Mouse (Mus musculus) c-Kit-positive CD71-positive TER-119-negative erythroid progenitor cells, embryonic 14.5 days (primary cell): ENCODE results near the gene Ipo8.

ENCODE experiments used
- DNase-seq: peaks from one replicate; pipeline ENCODE4 v3.0.0-alpha.2; 2013; ENCODE audit warnings: low read depth

Gene Ipo8

GRCm38 (mm10) chr6:148756535-148756934, 74.7 kb downstream of the Ipo8 start:
- DNase-seq, result no peak

- DNase-seq, result no peak
Observed at GRCm38 (mm10) chr6:148751400-148751799, 79.9 kb downstream of the Ipo8 start.

GRCm38 (mm10) chr6:148750183-148750582, 81.1 kb downstream of the Ipo8 start:
- DNase-seq, result no peak

- no peak for DNase-seq
Observed at GRCm38 (mm10) chr6:148740521-148741226, 90.6 kb downstream of the Ipo8 start.

- DNase-seq, result no peak
Observed at GRCm38 (mm10) chr6:148736390-148736789, 94.9 kb downstream of the Ipo8 start.

GRCm38 (mm10) chr6:148734012-148734411, 97.3 kb downstream of the Ipo8 start:
- no peak for DNase-seq

GRCm38 (mm10) chr6:148732920-148733319, 98.3 kb downstream of the Ipo8 start:
- DNase-seq, result no peak

- no peak for DNase-seq
Observed at GRCm38 (mm10) chr6:148728571-148728970, 102.7 kb downstream of the Ipo8 start.

- no peak for DNase-seq
Observed at GRCm38 (mm10) chr6:148727871-148728524, 103.3 kb downstream of the Ipo8 start.

GRCm38 (mm10) chr6:148724453-148724852, 106.8 kb downstream of the Ipo8 start:
- DNase-seq, result no peak
